Mouse (Mus musculus) megakaryocyte-erythroid progenitor cell, adult 5-6 weeks (primary cell): Measurements from ENCODE around the gene Nkx3-2. TPM values are rescaled to one million over a fixed set of nuclear protein-coding genes. Genes with fewer than 3 reads are reported as not detected.

Experiments used
- ATAC-seq: replicated peaks from 2 replicates; pipeline ENCODE4 v1.8.0; 2016; ENCODE audit warnings: mild to moderate bottlenecking, inconsistent platforms; ENCODE audit not compliant: severe bottlenecking, poor library complexity, low FRiP score, low TSS enrichment
- total RNA-seq, 2 experiments: library from RNA; stranded (forward) in 1 of 2; stranded (reverse) in 1 of 2; fragments of 200-1000, 215-1000 nt in 1 of 2; fragments of >200 nt in 1 of 2; fragmentation: Nextera tagmentation in 1 of 2; gene quantifications; 2 replicates each; pipeline ENCODE4 v1.2.3; 2014 to 2017

Nkx3-2 gene
- total RNA-seq (2014; fragmentation: Nextera tagmentation) (not detected in 2 replicates), total RNA-seq (2017) (not detected in 2 replicates)

DNA sequence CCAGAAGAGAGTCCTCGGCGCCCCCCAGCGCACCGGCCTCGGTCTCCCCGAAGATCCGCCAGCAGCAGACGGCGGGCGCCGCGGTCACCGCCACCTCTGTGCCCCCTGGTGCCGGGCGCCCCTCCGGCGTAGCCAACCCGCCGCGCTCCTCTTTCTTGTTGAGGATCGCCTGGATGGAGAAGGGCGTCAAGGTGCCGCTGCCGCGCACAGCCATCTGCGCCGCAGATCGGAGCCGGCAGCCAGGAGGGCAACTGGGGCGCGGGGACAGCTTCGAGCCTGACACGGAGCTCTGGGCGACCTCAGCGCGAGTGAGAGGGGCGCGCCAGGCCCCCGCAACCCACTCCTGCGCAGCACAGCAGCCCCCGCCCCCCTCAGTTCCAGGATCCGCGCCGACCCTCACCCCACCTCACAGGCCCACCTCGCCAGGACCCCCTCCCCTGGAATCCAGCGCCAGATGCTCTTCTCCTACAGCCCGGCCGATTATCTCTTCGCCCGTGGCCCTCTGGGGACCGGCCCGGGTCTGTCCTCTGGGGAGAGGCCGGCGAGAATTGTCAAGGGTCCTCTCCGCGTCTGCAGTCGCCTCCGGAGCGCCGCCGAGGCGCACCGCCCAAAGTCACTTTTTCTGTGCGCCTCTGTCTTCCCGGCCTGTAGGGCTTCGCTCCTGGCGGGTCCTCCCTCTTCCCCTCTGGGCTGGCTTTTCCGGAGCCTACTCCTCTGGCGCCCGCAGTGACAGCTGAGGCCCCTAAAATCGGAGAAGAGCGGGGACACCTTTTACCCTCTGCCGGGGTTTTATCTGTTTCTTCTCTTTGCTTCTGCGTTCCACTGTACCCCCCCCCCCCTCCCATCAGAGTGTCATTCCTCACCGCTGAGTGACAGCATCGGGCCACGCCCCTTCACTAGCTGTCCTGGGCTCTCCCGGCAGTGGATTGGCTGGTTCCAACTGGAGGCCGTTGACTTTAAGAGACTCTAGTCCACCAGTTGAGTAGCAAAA lies at the start of gene Nkx3-2:
Nkx3-2 (minus strand) TSS at position 771 of the 991 bp plus-strand sequence.
- ATAC-seq = no peak

DNA sequence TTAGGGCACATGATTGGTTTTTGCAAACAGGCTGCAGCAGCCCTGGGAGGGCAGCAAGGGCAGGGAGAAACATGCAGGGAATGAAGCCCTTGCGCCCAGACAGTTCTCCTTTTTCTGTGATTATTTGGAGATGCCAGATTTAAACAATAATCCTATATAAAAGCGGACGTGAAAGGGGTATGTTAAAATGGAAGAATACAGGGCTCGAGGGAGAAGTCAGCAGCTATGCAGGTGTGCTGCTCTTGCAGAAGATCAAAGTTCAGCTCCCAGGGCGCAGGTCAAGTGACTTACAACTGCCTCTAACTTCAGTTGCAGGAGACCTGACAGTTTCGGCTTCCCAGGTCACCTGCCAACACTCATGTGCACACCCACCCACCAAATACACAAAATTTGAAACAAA lies 48.2 kb upstream of the Nkx3-2 start:
- ATAC-seq = no peak

DNA sequence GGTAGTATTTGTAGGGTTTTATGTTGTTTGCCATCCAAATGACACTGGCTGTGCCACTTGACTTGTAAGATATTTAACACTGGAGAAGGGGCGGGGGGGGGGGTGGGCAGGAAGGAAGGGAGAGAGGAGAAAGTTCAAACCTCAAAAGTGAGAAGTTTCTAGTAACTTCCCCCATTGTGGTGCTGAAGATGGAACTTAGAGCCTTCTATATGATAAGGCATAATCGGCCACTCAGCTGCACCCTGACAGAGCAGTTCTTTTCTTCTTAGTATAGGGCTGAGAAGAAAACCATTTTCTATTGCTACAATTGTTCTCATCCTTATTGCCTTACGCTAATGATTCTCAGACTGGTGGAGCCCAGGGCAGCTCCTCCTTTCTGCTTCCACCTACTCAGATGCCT lies 47.0 kb upstream of the Nkx3-2 start:
- no peak for ATAC-seq

DNA sequence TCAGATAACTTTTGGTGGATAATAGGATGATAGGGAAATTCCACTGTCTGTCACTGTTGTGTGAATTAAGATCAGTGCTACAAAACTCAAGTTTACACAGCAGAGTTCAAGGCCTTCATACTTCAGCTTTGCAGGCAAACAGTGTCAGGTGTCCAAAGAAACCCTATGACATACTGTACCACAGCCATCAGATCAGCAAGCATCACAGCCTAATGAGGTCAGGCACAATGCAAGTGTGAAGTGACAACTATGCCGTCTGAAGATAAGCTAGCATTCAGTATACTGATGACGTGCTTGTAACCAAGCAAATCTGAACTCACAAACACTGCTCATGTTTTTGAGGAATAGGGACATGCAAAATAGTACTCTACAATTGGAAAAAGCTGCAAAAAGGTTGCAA lies 43.1 kb upstream of the Nkx3-2 start:
- no peak for ATAC-seq

DNA sequence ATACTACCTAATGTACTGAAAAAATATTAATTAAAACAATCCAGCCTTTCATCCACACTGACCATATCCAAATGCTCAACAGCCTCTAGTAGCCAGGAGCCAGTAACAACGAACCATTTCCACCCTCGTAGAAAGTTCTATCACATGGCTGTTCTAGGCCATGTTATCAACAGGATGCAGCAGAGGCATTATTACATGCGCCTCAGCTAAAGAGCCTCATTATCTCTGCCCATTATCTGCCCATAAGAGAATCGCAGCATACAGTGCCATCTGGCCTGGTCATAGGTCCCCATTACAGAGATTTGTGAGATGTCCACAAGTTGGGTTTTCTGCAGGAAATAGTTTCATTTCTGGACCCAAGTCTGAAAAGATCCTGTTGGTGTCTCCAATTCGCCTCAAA lies 41.9 kb upstream of the Nkx3-2 start:
- peak; percentile 89 for ATAC-seq

- no peak for ATAC-seq
Observed at GRCm38 (mm10) chr5:41805085-41805484, 40.8 kb upstream of the Nkx3-2 start.

- peak; percentile 20; the same call in 1 of the 2 replicates for ATAC-seq
Observed at GRCm38 (mm10) chr5:41804643-41805042, 40.3 kb upstream of the Nkx3-2 start.

- ATAC-seq = no peak
Observed at GRCm38 (mm10) chr5:41801622-41802021, 37.3 kb upstream of the Nkx3-2 start.

DNA sequence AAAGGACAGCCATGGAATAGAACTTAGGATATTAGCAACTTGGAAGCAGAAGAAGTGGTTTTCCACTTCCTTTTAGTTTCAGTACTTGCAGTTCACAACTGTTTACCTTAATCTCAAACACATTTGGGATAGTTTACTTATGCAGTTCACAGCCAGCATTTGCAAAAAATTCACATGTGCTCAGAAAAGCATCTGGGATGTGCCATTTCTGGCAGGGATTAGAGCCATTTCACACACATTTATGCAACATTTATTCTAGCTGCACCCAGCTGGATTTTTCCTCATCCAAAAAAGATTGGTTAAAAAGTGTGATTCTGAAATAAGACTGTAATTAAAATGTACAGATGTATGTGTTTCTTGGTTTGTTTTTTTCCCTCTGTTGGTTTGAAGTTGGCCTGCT lies 30.1 kb upstream of the Nkx3-2 start:
- ATAC-seq = no peak

GRCm38 (mm10) chr5:41790517-41790916 lies 26.2 kb upstream of the Nkx3-2 start:
- ATAC-seq = no peak

DNA sequence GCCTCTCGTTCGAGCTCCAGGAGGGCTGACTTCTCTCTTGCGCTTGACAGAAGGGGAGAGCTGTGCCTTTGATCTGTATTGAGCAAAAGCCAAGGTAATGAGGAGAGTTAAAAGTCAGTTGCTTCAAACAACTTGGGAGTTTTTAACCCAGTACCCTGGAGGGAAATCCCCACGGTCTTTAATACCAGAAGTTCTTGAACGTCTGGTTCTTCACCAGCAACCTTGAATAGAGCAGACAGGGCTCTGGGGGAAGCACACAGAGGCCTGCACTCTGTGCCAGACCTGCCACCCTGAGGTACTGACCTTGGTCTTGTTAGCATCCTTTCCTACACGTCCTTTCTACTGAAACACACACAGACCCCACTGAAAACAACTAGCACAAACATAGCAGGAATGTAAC lies 24.6 kb upstream of the Nkx3-2 start:
- ATAC-seq = no peak

GRCm38 (mm10) chr5:41781890-41782289 lies 17.6 kb upstream of the Nkx3-2 start:
- ATAC-seq = no peak

GRCm38 (mm10) chr5:41780026-41780425 lies 15.7 kb upstream of the Nkx3-2 start:
- ATAC-seq = no peak

GRCm38 (mm10) chr5:41775728-41776127 lies 11.4 kb upstream of the Nkx3-2 start:
- ATAC-seq = no peak

GRCm38 (mm10) chr5:41775273-41775672 lies 11.0 kb upstream of the Nkx3-2 start:
- ATAC-seq = no peak

- peak; percentile 88 for ATAC-seq
Observed at GRCm38 (mm10) chr5:41768382-41769040, 4.2 kb upstream of the Nkx3-2 start.

- ATAC-seq = no peak
Observed at GRCm38 (mm10) chr5:41767296-41768200, 3.2 kb upstream of the Nkx3-2 start.

GRCm38 (mm10) chr5:41766406-41767010 lies 2.2 kb upstream of the Nkx3-2 start:
- ATAC-seq = no peak
